Mouse (Mus musculus) limb, embryonic 14.5 days (tissue): Measurements from ENCODE around the gene Mterf1b. TPM values are rescaled to one million over a fixed set of nuclear protein-coding genes. Genes with fewer than 3 reads are reported as not detected.

Source experiments
- ATAC-seq: fragments of 200-750 bp; cut with Nextera tagmentation; 2 replicates; pipeline ENCODE4 v1.8.0; 2017; ENCODE audit warnings: low read depth, moderate number of reproducible peaks, moderate TSS enrichment; ENCODE audit not compliant: low FRiP score
- DNase-seq: peaks from one replicate; pipeline ENCODE4 v3.0.0-alpha.2; 2015; ENCODE audit warnings: low spot score
- H3K27ac ChIP-seq: fragments of 300-500 bp; sonication (generic); replicated peaks from 2 replicates; pipeline ENCODE4 v1.5.1; 2014; ENCODE audit warnings: low read depth, mild to moderate bottlenecking, low read length, moderate library complexity, mixed read lengths
- H3K27me3 ChIP-seq: fragments of 300-500 bp; sonication (generic); 2 replicates; pipeline ENCODE4 v1.6.1; 2014; ENCODE audit warnings: low read length, mixed read lengths; ENCODE audit not compliant: control insufficient read depth, insufficient read depth
- H3K36me3 ChIP-seq: fragments of 300-500 bp; sonication (generic); 2 replicates; pipeline ENCODE4 v1.6.1; 2014; ENCODE audit warnings: mild to moderate bottlenecking, low read length, moderate library complexity, mixed read lengths; ENCODE audit not compliant: control insufficient read depth, insufficient read depth
- H3K4me1 ChIP-seq: fragments of 300-500 bp; sonication (generic); 2 replicates; pipeline ENCODE4 v1.6.1; 2014; ENCODE audit warnings: antibody characterized with exemption, low read length, mixed read lengths; ENCODE audit not compliant: control insufficient read depth, insufficient read depth
- H3K4me2 ChIP-seq: fragments of 300-500 bp; sonication (generic); replicated peaks from 2 replicates; pipeline ENCODE4 v1.6.1; 2014; ENCODE audit warnings: low read depth, mild to moderate bottlenecking, low read length, moderate library complexity; ENCODE audit not compliant: severe bottlenecking
- H3K4me3 ChIP-seq: fragments of 300-500 bp; sonication (generic); replicated peaks from 2 replicates; pipeline ENCODE4 v1.5.1; 2014; ENCODE audit warnings: low read length
- H3K9ac ChIP-seq: fragments of 300-500 bp; sonication (generic); 2 replicates; pipeline ENCODE4 v1.6.1; 2014; ENCODE audit warnings: mild to moderate bottlenecking, low read depth, low read length, moderate library complexity; ENCODE audit not compliant: severe bottlenecking
- H3K9me3 ChIP-seq: fragments of 300-500 bp; sonication (generic); 2 replicates; pipeline ENCODE4 v1.6.1; 2016; ENCODE audit warnings: low read length; ENCODE audit not compliant: control insufficient read depth
- POLR2A ChIP-seq: fragments of 200-500 bp; IDR thresholded peaks from 2 replicates; pipeline ENCODE4 v1.8.0; 2012; ENCODE audit warnings: inconsistent platforms, mild to moderate bottlenecking, moderate library complexity, borderline replicate concordance; ENCODE audit not compliant: insufficient read depth, insufficient read length; ENCODE audit errors: extremely low read depth
- WGBS: fragments of 180-500 bp; shearing (Covaris S2); extraction: QIAGEN DNeasy Blood & Tissue Kit; methylation state at CpG from one replicate; pipeline ENCODE4 v1.1.7; 2014; 5-methylcytosine and 5-hydroxymethylcytosine counted together
- polyA plus RNA-seq, 2 experiments: library from polyadenylated mRNA; depleted of rRNA in 1 of 2; stranded (reverse) in 1 of 2; unstranded in 1 of 2; fragments of >200 nt; fragmentation: Nextera tagmentation in 1 of 2; extraction: Ambion mirVana in 1 of 2; gene quantifications; 2 replicates each; pipeline versions ENCODE4 v1.2.1 to v1.2.3; 2012 to 2014

Gene Mterf1b
- polyA plus RNA-seq, 2 experiments = 2.8 to 3.7 TPM

- H3K27ac ChIP-seq = no peak overlapping the region
- no peak for DNase-seq
Observed at GRCm38 (mm10) chr5:4221981-4222623, 29.9 kb downstream of the Mterf1b start.

DNA sequence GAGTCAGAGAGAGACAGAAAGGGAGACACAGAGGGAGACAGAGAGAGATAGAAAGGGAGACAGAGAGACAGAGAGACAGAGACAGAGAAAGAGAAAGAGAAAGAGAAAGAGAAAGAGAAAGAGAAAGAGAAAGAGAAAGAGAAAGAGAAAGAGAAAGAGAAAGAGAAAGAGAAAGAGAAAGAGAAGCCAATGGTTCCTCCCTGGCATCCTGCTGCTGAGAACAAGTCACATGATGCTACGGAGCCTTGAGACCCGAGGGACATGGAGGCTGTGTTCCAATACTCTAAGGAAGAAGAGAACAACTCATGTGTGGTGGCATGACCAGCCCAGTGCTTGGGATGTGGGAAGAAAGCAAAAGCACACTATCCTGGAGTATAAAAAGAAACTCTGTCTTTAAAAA lies 40.0 kb downstream of the Mterf1b start:
- Histone ChIP-seq H3K4me3 (no peak overlapping the region), H3K27ac (no peak overlapping the region), H3K9ac (no peak overlapping the region), H3K4me2 (no peak overlapping the region), H3K27me3 (no peaks in the 10 kb centered on the region), H3K9me3 (no peaks in the 10 kb centered on the region), H3K36me3 (no peaks in the 10 kb centered on the region), H3K4me1 (no peaks in the 10 kb centered on the region)
- whole genome bisulfite sequencing = 74% methylated on average over 2 of the region's 2 CpGs
- no peak for TF ChIP-seq POLR2A
- DNase-seq (no peak), ATAC-seq (no peak)

More at GRCm38 (mm10) chr5:4221981-4222623, 29.9 kb downstream of the Mterf1b start:
- no peak for TF ChIP-seq POLR2A
- H3K4me1 ChIP-seq = 0 out of 2 replicates have a peak, but pooled peaks cover 2% of the 10 kb centered on the region
- no peak overlapping the region for H3K9ac ChIP-seq
- no peaks in the 10 kb centered on the region for H3K9me3 ChIP-seq
- WGBS = 74% methylated on average over 6 of the region's 6 CpGs
- no peak for ATAC-seq
- no peak overlapping the region for H3K4me3 ChIP-seq
- H3K36me3 ChIP-seq = no peaks in the 10 kb centered on the region
- no peaks in the 10 kb centered on the region for H3K27me3 ChIP-seq
- no peak overlapping the region for H3K4me2 ChIP-seq

DNA sequence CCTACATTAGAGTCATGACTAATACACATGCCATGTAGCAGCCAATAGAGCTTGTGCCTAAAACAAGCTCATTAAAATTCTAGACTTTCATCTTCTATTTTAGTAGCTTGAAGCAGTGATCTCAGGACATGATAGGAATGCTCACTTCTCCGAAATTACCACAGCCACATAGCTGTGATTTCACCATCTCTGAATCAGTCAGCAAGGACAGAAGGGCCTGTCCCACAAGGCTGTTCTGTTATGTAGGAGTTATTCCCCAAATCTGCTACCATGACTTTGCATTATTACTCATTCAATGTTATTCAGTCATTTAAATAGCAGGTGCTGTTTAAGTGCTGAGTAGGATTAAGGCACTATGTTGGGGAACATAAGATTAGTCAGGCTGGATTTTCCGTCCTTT lies 42.3 kb downstream of the Mterf1b start:
- H3K4me2 ChIP-seq = no peak overlapping the region
- WGBS = 89% methylated on average over 2 of the region's 2 CpGs
- no peak for ATAC-seq

GRCm38 (mm10) chr5:4240120-4240519 lies 48.0 kb downstream of the Mterf1b start:
- no peak overlapping the region for H3K9ac ChIP-seq
- H3K4me3 ChIP-seq = no peak overlapping the region
- no peak overlapping the region for H3K4me2 ChIP-seq
- no peaks in the 10 kb centered on the region for H3K9me3 ChIP-seq
- no peaks in the 10 kb centered on the region for H3K36me3 ChIP-seq
- no peak overlapping the region for H3K27ac ChIP-seq
- TF ChIP-seq POLR2A = no peak
- WGBS = 70% methylated on average over 2 of the region's 2 CpGs
- DNase-seq (no peak), ATAC-seq (no peak)
- H3K4me1 ChIP-seq = no peaks in the 10 kb centered on the region
- H3K27me3 ChIP-seq = no peaks in the 10 kb centered on the region

More for the DNA sequence above, 42.3 kb downstream of the Mterf1b start:
- H3K4me1 ChIP-seq = no peaks in the 10 kb centered on the region
- H3K4me3 ChIP-seq = no peak overlapping the region
- H3K9me3 ChIP-seq = no peaks in the 10 kb centered on the region
- no peaks in the 10 kb centered on the region for H3K27me3 ChIP-seq
- DNase-seq = no peak
- no peaks in the 10 kb centered on the region for H3K36me3 ChIP-seq
- no peak overlapping the region for H3K27ac ChIP-seq
- no peak overlapping the region for H3K9ac ChIP-seq
- TF ChIP-seq POLR2A = no peak

DNA sequence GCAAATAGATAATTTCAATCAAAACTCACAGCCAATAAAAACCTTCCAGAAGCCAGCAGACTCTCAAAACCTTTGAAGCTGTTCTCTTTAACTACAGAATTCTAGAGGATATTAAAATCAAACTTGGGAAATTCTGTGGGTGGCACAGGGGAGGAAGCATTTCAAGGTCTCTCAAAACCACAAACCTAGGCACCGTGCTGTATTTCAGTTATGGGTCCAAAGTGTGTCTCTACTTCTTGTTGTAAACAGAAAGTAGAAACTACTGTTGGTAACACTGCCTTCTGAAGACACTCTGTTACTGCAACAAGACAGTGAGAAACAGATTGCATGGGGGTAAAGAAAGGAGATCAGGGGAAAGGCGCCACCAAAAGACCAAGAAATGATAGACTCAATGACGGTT lies 52.8 kb downstream of the Mterf1b start:
- no peak overlapping the region for H3K4me2 ChIP-seq
- WGBS = 65% methylated on average over 3 of the region's 3 CpGs
- ATAC-seq (no peak), DNase-seq (no peak)
- no peaks in the 10 kb centered on the region for H3K27me3 ChIP-seq
- H3K4me1 ChIP-seq = peaks cover 3% of the 10 kb centered on the region; the same call in 1 of the 2 replicates
- H3K9ac ChIP-seq = no peak overlapping the region
- no peak for TF ChIP-seq POLR2A
- no peaks in the 10 kb centered on the region for H3K36me3 ChIP-seq
- H3K4me3 ChIP-seq = no peak overlapping the region
- no peak overlapping the region for H3K27ac ChIP-seq
- no peaks in the 10 kb centered on the region for H3K9me3 ChIP-seq

- no peak for TF ChIP-seq POLR2A
- no peaks in the 10 kb centered on the region for H3K27me3 ChIP-seq
- WGBS = 22% methylated on average over 2 of the region's 2 CpGs
- no peaks in the 10 kb centered on the region for H3K9me3 ChIP-seq
- ATAC-seq = 0 out of 2 replicates have a peak, but pooled peaks have one; percentile 26
- no peak overlapping the region for H3K4me3 ChIP-seq
- no peaks in the 10 kb centered on the region for H3K36me3 ChIP-seq
- H3K4me1 ChIP-seq = peaks cover 3% of the 10 kb centered on the region; the same call in 1 of the 2 replicates
- H3K27ac ChIP-seq = no peak overlapping the region
- DNase-seq = peak; percentile 59
- H3K4me2 ChIP-seq = no peak overlapping the region
- H3K9ac ChIP-seq = no peak overlapping the region
Observed at GRCm38 (mm10) chr5:4246095-4246494, 53.9 kb downstream of the Mterf1b start.

Other genes with a start within 250 kb of the Mterf1b start
- 50.7 and 74.3 TPM in 2 replicates for gene Cyp51, start 87.6 kb upstream of the Mterf1b start, polyA plus RNA-seq (2012; rRNA removed)
- 70.7 and 75.3 TPM in 2 replicates for gene Cyp51, start 87.6 kb upstream of the Mterf1b start, polyA plus RNA-seq (2014; fragmentation: Nextera tagmentation; extraction: Ambion mirVana)